Mouse (Mus musculus): ENCODE measurements around the gene Dnaaf1. TPM values are rescaled to one million over a fixed set of nuclear protein-coding genes. Genes with fewer than 3 reads are reported as not detected.

The Dnaaf1 gene
- polyA plus RNA-seq, 1 experiment from 2014 or later = 0.13 TPM

DNA sequence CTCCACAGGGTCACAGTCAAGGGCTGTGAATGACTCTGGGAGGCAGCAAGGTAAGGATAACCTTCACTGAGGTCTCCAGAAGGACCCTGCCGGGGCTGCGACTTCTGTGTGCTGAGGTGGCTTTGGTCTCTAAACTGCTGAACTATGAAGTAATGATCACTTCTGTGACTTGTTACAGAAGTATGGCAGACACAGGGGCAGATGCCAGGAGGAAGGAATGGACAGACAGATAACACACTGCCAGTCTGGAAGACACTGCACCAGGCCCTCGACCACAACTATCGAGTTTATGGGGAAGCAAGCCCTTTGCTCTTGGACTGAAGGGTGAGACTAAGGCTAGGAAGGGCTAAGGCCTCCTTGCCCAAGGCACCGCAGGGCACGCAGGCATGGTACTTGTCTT is 3.9 kb upstream of the Dnaaf1 start:
- DNase-seq (ENCODE audit: low read depth, low spot score) = no peak
- no peak for TF ChIP-seq CTCF (IDR thresholded peaks at IDR 0.05)
- POLR2A ChIA-PET = no interaction called here
- CTCF ChIA-PET = no interaction called here
- ATAC-seq = no peak
- peaks cover 8% of the 10 kb centered on the region for H3K27me3 ChIP-seq
- in situ Hi-C loops (cut with MboI; ENCODE audit: low pct_unique_long_range_greater_than_20kb) = no loop called here

GRCm38 (mm10) chr8:119572411-119572810 is 2.6 kb upstream of the Dnaaf1 start:
- in situ Hi-C loops (cut with MboI; ENCODE audit: low pct_unique_long_range_greater_than_20kb) = no loop called here
- ChIA-PET CTCF (no interaction called here), POLR2A (no interaction called here)
- TF ChIP-seq CTCF (IDR thresholded peaks at IDR 0.05) = no peak
- no peak for DNase-seq (ENCODE audit: low read depth, low spot score)
- ATAC-seq = no peak
- peaks cover 20% of the 10 kb centered on the region for H3K27me3 ChIP-seq

GRCm38 (mm10) chr8:119575366-119575726 is 311 bp downstream of the Dnaaf1 start:
- H3K27me3 ChIP-seq = peaks cover 31% of the 10 kb centered on the region
- DNase-seq (ENCODE audit: low read depth, low spot score) = no peak
- ChIA-PET CTCF (interaction anchor here (1.4 kb wide), 1 partner anchor 13 kb away, joined by 3 read pairs; no protein-coding TSS in a partner anchor), POLR2A (no interaction called here)
- in situ Hi-C loops (cut with MboI; ENCODE audit: low pct_unique_long_range_greater_than_20kb) = no loop called here
- no peak for TF ChIP-seq CTCF (IDR thresholded peaks at IDR 0.05)
- no peak for ATAC-seq

GRCm38 (mm10) chr8:119579096-119579495 is 4.1 kb downstream of the Dnaaf1 start:
- H3K27me3 ChIP-seq = peaks cover 37% of the 10 kb centered on the region
- CTCF ChIA-PET = no interaction called here
- DNase-seq (ENCODE audit: low read depth, low spot score) (no peak), ATAC-seq (no peak)
- in situ Hi-C loops (cut with MboI; ENCODE audit: low pct_unique_long_range_greater_than_20kb) = no loop called here
- TF ChIP-seq CTCF (IDR thresholded peaks at IDR 0.05) = no peak
- POLR2A ChIA-PET = no interaction called here

- ChIA-PET CTCF (no interaction called here), POLR2A (no interaction called here)
- TF ChIP-seq CTCF (IDR thresholded peaks at IDR 0.05) = no peak
- peaks cover 34% of the 10 kb centered on the region for H3K27me3 ChIP-seq
- no peak for ATAC-seq
- in situ Hi-C loops (cut with MboI; ENCODE audit: low pct_unique_long_range_greater_than_20kb) = no loop called here
- DNase-seq (ENCODE audit: low read depth, low spot score) = no peak
These were observed 5.6 kb downstream of the Dnaaf1 start for GRCm38 (mm10) chr8:119580441-119581161.

DNA sequence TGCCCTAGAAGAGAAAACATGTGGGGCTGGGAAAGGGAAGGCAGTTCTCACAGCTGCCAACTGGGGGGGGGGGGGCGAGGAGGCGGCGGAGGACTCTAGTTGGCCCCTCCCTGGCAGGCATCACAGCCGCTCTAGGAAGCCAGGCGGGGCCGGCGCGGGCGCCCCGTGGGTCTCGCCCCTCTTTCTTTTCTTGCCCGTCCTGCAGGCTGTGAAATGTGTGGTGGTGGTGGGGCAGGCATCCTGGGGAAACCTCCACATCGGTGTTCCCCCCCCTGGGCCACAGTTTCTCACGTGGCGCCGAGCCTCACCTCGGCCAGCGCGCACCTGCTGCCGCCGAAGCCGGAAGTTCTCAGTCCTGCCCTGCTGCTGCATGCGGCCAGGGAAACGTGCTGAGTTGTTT is 10.9 kb downstream of the Dnaaf1 start:
- ChIA-PET POLR2A (no interaction called here), CTCF (no interaction called here)
- peaks cover 6% of the 10 kb centered on the region for H3K27me3 ChIP-seq
- DNase-seq (ENCODE audit: low read depth, low spot score) = no peak
- ATAC-seq = no peak
- no peak for TF ChIP-seq CTCF (IDR thresholded peaks at IDR 0.05)
- in situ Hi-C loops (cut with MboI; ENCODE audit: low pct_unique_long_range_greater_than_20kb) = no loop called here

GRCm38 (mm10) chr8:119588321-119588720 is 13.3 kb downstream of the Dnaaf1 start:
- no peak for ATAC-seq

GRCm38 (mm10) chr8:119588844-119589243 is 13.8 kb downstream of the Dnaaf1 start:
- ATAC-seq (no peak), DNase-seq (ENCODE audit: low read depth, low spot score) (no peak)
- no peak for TF ChIP-seq CTCF (IDR thresholded peaks at IDR 0.05)
- ChIA-PET CTCF (interaction anchor here (1.1 kb wide), 1 partner anchor 148 kb away, joined by 3 read pairs; no protein-coding TSS in a partner anchor), POLR2A (no interaction called here)
- in situ Hi-C loops (cut with MboI; ENCODE audit: low pct_unique_long_range_greater_than_20kb) = no loop called here
- H3K27me3 ChIP-seq = no peaks in the 10 kb centered on the region

More at GRCm38 (mm10) chr8:119588321-119588720, 13.3 kb downstream of the Dnaaf1 start:
- in situ Hi-C loops (cut with MboI; ENCODE audit: low pct_unique_long_range_greater_than_20kb) = no loop called here
- no peak for DNase-seq (ENCODE audit: low read depth, low spot score)
- TF ChIP-seq CTCF (IDR thresholded peaks at IDR 0.05) = no peak
- no peaks in the 10 kb centered on the region for H3K27me3 ChIP-seq
- CTCF ChIA-PET = interaction anchor here (1.1 to 1.2 kb wide), 2 partner anchors 12 to 148 kb away, joined by 3 read pairs; no protein-coding TSS in a partner anchor
- POLR2A ChIA-PET = no interaction called here

GRCm38 (mm10) chr8:119590348-119590747 is 15.3 kb downstream of the Dnaaf1 start:
- ChIA-PET CTCF (no interaction called here), POLR2A (no interaction called here)
- no peak for DNase-seq (ENCODE audit: low read depth, low spot score)
- in situ Hi-C loops (cut with MboI; ENCODE audit: low pct_unique_long_range_greater_than_20kb) = no loop called here
- no peaks in the 10 kb centered on the region for H3K27me3 ChIP-seq
- no peak for ATAC-seq
- no peak for TF ChIP-seq CTCF (IDR thresholded peaks at IDR 0.05)

DNA sequence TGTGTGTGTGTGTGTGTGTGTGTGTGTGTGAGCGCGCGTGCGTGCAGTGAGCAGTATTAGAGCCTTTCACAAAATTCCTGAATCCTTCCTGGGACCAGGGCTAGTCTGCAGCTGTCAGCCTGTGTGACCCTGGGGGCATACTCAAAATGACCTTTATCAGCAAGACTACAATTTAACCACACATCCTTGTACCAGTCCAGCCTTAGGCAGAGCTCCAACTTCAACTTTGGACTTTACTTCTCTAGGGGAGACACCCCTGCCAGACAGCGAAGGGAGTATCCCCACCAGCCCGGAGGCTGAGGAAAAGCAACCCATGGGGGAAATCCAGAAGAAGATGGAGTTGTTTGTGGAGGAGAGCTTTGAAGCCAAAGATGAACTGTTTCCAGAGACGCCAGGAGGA is 16.4 kb downstream of the Dnaaf1 start:
- CTCF ChIA-PET = interaction anchor here (1.2 kb wide), 1 partner anchor 85 kb away, joined by 4 read pairs; no protein-coding TSS in a partner anchor
- no peak for TF ChIP-seq CTCF (IDR thresholded peaks at IDR 0.05)
- no peak for ATAC-seq
- POLR2A ChIA-PET = interaction anchor here (0.6 to 0.8 kb wide), 2 partner anchors 13 to 40 kb away, joined by 3 read pairs; no protein-coding TSS in a partner anchor
- no peak for DNase-seq (ENCODE audit: low read depth, low spot score)
- no peaks in the 10 kb centered on the region for H3K27me3 ChIP-seq
- in situ Hi-C loops (cut with MboI; ENCODE audit: low pct_unique_long_range_greater_than_20kb) = no loop called here

DNA sequence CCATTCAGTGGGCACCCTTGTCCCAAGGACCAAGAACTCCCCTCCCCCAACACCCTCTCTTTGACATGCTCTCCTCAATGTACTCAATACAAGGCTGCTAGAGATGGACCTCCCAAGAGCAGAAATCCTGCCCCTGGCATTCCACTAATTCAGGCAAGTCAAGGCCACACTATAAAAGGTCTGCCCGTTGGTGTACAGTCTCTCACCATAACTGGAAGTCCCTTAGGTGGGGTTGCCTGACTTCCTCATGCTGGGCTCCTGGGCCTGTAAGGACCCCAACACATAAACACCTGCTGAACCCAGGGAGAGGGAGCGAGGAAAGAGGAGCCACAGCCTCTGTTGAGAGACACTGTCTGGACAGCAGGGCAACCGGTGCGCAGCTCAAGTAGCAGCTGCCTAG is 28.7 kb downstream of the Dnaaf1 start:
- H3K27me3 ChIP-seq = no peaks in the 10 kb centered on the region
- in situ Hi-C loops (cut with MboI; ENCODE audit: low pct_unique_long_range_greater_than_20kb) = loop anchor here (10.0 kb wide), 1 partner anchor 189 kb away; no protein-coding TSS in a partner anchor
- ChIA-PET POLR2A (interaction anchor here (1.1 kb wide), 1 partner anchor 12 kb away, joined by 3 read pairs; no protein-coding TSS in a partner anchor), CTCF (no interaction called here)
- no peak for TF ChIP-seq CTCF (IDR thresholded peaks at IDR 0.05)
- no peak for ATAC-seq
- no peak for DNase-seq (ENCODE audit: low read depth, low spot score)

Data from Patski (cell line).